Mouse (Mus musculus) lung, embryonic 15.5 days (tissue): ENCODE data around the gene Rnf40. TPM values are rescaled to one million over a fixed set of nuclear protein-coding genes. Genes with fewer than 3 reads are reported as not detected.

Experiments
- ATAC-seq: fragments of 200-750 bp; cut with Nextera tagmentation; 2 replicates; pipeline ENCODE4 v1.8.0; 2017; ENCODE audit warnings: moderate number of reproducible peaks, borderline replicate concordance; ENCODE audit not compliant: low FRiP score, low TSS enrichment; ENCODE audit errors: extremely low read depth
- H3K27ac ChIP-seq: fragments of 300-500 bp; sonication (generic); 2 replicates; pipeline ENCODE4 v1.5.1; 2015; ENCODE audit warnings: moderate library complexity, mild to moderate bottlenecking, inconsistent platforms
- H3K27me3 ChIP-seq: fragments of 300-500 bp; sonication (generic); 2 replicates; pipeline ENCODE4 v1.6.1; 2015; ENCODE audit warnings: inconsistent platforms
- H3K36me3 ChIP-seq: fragments of 300-500 bp; sonication (generic); 2 replicates; pipeline ENCODE4 v1.6.1; 2015; ENCODE audit warnings: inconsistent platforms
- H3K4me1 ChIP-seq: fragments of 300-500 bp; sonication (generic); 2 replicates; pipeline ENCODE4 v1.6.1; 2015; ENCODE audit warnings: inconsistent platforms
- H3K4me2 ChIP-seq: fragments of 300-500 bp; sonication (generic); 2 replicates; pipeline ENCODE4 v1.6.1; 2015; ENCODE audit warnings: inconsistent platforms, mild to moderate bottlenecking, moderate library complexity
- H3K4me3 ChIP-seq: fragments of 300-500 bp; sonication (generic); 2 replicates; pipeline ENCODE4 v1.5.1; 2015; ENCODE audit warnings: mild to moderate bottlenecking, inconsistent platforms
- H3K9ac ChIP-seq: fragments of 300-500 bp; sonication (generic); 2 replicates; pipeline ENCODE4 v1.6.1; 2015; ENCODE audit warnings: inconsistent platforms
- H3K9me3 ChIP-seq: fragments of 300-500 bp; sonication (generic); 2 replicates; pipeline ENCODE4 v1.6.1; 2016; ENCODE audit warnings: inconsistent platforms
- WGBS: fragments of 180-500 bp; shearing (Covaris S2); methylation state at CpG from one replicate; pipeline ENCODE4 v1.1.7; 2015; 5-methylcytosine and 5-hydroxymethylcytosine counted together
- polyA plus RNA-seq: library from polyadenylated mRNA; unstranded; fragments of >200 nt; fragmentation: Nextera tagmentation; extraction: Ambion mirVana; gene quantifications from 2 replicates; pipeline ENCODE4 v1.2.1, GENCODE M21; 2015

Gene Rnf40
- polyA plus RNA-seq, 1 experiment from 2014 or later = 49.0 TPM

GRCm38 (mm10) chr7:127583260-127583659 is 5.3 kb upstream of the Rnf40 start:
- peaks cover 57% of the 10 kb centered on the region for H3K36me3 ChIP-seq
- H3K27ac ChIP-seq = no peak overlapping the region
- 94% methylated on average over 6 of the region's 6 CpGs for WGBS
- H3K9me3 ChIP-seq = no peaks in the 10 kb centered on the region
- H3K4me2 ChIP-seq = no peak overlapping the region
- peaks cover 9% of the 10 kb centered on the region for H3K4me1 ChIP-seq
- no peak for ATAC-seq
- H3K4me3 ChIP-seq = no peak overlapping the region
- H3K27me3 ChIP-seq = no peaks in the 10 kb centered on the region
- H3K9ac ChIP-seq = no peak overlapping the region

- WGBS = 81% methylated on average over 7 of the region's 7 CpGs
- H3K4me1 ChIP-seq = peaks cover 17% of the 10 kb centered on the region
- H3K27ac ChIP-seq = no peak overlapping the region
- H3K27me3 ChIP-seq = no peaks in the 10 kb centered on the region
- no peak overlapping the region for H3K4me3 ChIP-seq
- H3K9ac ChIP-seq = no peak overlapping the region
- H3K36me3 ChIP-seq = peaks cover 47% of the 10 kb centered on the region
- ATAC-seq = no peak
- H3K4me2 ChIP-seq = no peak overlapping the region
- H3K9me3 ChIP-seq = no peaks in the 10 kb centered on the region
Observed at GRCm38 (mm10) chr7:127585031-127585430, 3.5 kb upstream of the Rnf40 start.

- no peak overlapping the region for H3K27ac ChIP-seq
- H3K4me1 ChIP-seq = peaks cover 17% of the 10 kb centered on the region
- H3K27me3 ChIP-seq = no peaks in the 10 kb centered on the region
- peaks cover 46% of the 10 kb centered on the region for H3K36me3 ChIP-seq
- H3K4me3 ChIP-seq = no peak overlapping the region
- no peak for ATAC-seq
- 81% methylated on average over 6 of the region's 6 CpGs for WGBS
- H3K9me3 ChIP-seq = no peaks in the 10 kb centered on the region
- no peak overlapping the region for H3K4me2 ChIP-seq
- no peak overlapping the region for H3K9ac ChIP-seq
Observed at GRCm38 (mm10) chr7:127586149-127586548, 2.4 kb upstream of the Rnf40 start.

- no peaks in the 10 kb centered on the region for H3K27me3 ChIP-seq
- peaks cover 17% of the 10 kb centered on the region for H3K4me1 ChIP-seq
- 41% methylated on average over 5 of the region's 5 CpGs for WGBS
- H3K27ac ChIP-seq = peak overlapping the region; percentile 72; the same call in 1 of the 2 replicates
- H3K4me2 ChIP-seq = peak overlapping the region; percentile 86
- H3K36me3 ChIP-seq = peaks cover 48% of the 10 kb centered on the region
- H3K9me3 ChIP-seq = no peaks in the 10 kb centered on the region
- ATAC-seq = no peak
- peak overlapping the region; percentile 65; the same call in 1 of the 2 replicates for H3K4me3 ChIP-seq
- no peak overlapping the region; the same call in 1 of the 2 replicates for H3K9ac ChIP-seq
Observed at GRCm38 (mm10) chr7:127587196-127587595, 1.4 kb upstream of the Rnf40 start.

- no peaks in the 10 kb centered on the region for H3K27me3 ChIP-seq
- peak overlapping the region; percentile 79 for H3K9ac ChIP-seq
- no peak for ATAC-seq
- peak overlapping the region; percentile 38; the same call in 1 of the 2 replicates for H3K27ac ChIP-seq
- 3% methylated on average over 29 of the region's 29 CpGs for WGBS
- peak overlapping the region; percentile 65 for H3K4me3 ChIP-seq
- H3K4me1 ChIP-seq = peaks cover 17% of the 10 kb centered on the region
- H3K36me3 ChIP-seq = peaks cover 48% of the 10 kb centered on the region
- H3K9me3 ChIP-seq = no peaks in the 10 kb centered on the region
- H3K4me2 ChIP-seq = peak overlapping the region; percentile 86
Observed at GRCm38 (mm10) chr7:127588901-127589300, 334 bp downstream of the Rnf40 start.

- no peak for ATAC-seq
- Histone ChIP-seq H3K9me3 (no peaks in the 10 kb centered on the region), H3K4me2 (peak overlapping the region; percentile 86), H3K4me1 (peaks cover 17% of the 10 kb centered on the region), H3K36me3 (peaks cover 50% of the 10 kb centered on the region), H3K27ac (no peak overlapping the region), H3K4me3 (peak overlapping the region; percentile 65), H3K27me3 (no peaks in the 10 kb centered on the region), H3K9ac (peak overlapping the region; percentile 79)
- WGBS = 91% methylated on average over 9 of the region's 9 CpGs
Observed at GRCm38 (mm10) chr7:127589637-127590036, 1.1 kb downstream of the Rnf40 start.

- Histone ChIP-seq H3K27ac (no peak overlapping the region), H3K9ac (no peak overlapping the region), H3K4me1 (peaks cover 17% of the 10 kb centered on the region), H3K9me3 (no peaks in the 10 kb centered on the region), H3K4me2 (no peak overlapping the region), H3K4me3 (no peak overlapping the region), H3K27me3 (no peaks in the 10 kb centered on the region), H3K36me3 (peaks cover 65% of the 10 kb centered on the region)
- 80% methylated on average over 10 of the region's 10 CpGs for WGBS
- ATAC-seq = no peak
Observed at GRCm38 (mm10) chr7:127591108-127591507, 2.5 kb downstream of the Rnf40 start.

- no peak overlapping the region for H3K4me3 ChIP-seq
- ATAC-seq = no peak
- H3K27me3 ChIP-seq = no peaks in the 10 kb centered on the region
- peaks cover 79% of the 10 kb centered on the region for H3K36me3 ChIP-seq
- no peaks in the 10 kb centered on the region for H3K9me3 ChIP-seq
- no peak overlapping the region for H3K9ac ChIP-seq
- no peak overlapping the region for H3K27ac ChIP-seq
- WGBS = 87% methylated on average over 14 of the region's 14 CpGs
- H3K4me2 ChIP-seq = no peak overlapping the region
- H3K4me1 ChIP-seq = peaks cover 10% of the 10 kb centered on the region
Observed at GRCm38 (mm10) chr7:127592575-127592974, 4.0 kb downstream of the Rnf40 start.

- Histone ChIP-seq H3K4me2 (no peak overlapping the region), H3K27me3 (no peaks in the 10 kb centered on the region), H3K4me1 (no peaks in the 10 kb centered on the region), H3K36me3 (peaks cover 99% of the 10 kb centered on the region), H3K4me3 (no peak overlapping the region), H3K9ac (no peak overlapping the region), H3K9me3 (no peaks in the 10 kb centered on the region), H3K27ac (no peak overlapping the region)
- WGBS = 94% methylated on average over 17 of the region's 17 CpGs
- ATAC-seq = no peak
Observed at GRCm38 (mm10) chr7:127596747-127597146, 8.2 kb downstream of the Rnf40 start.

GRCm38 (mm10) chr7:127600612-127601011 is 12.0 kb downstream of the Rnf40 start:
- 89% methylated on average over 7 of the region's 7 CpGs for WGBS
- ATAC-seq = no peak
- Histone ChIP-seq H3K36me3 (peaks cover 87% of the 10 kb centered on the region), H3K4me2 (no peak overlapping the region), H3K9ac (no peak overlapping the region), H3K27me3 (no peaks in the 10 kb centered on the region), H3K9me3 (no peaks in the 10 kb centered on the region), H3K27ac (no peak overlapping the region), H3K4me3 (no peak overlapping the region), H3K4me1 (no peaks in the 10 kb centered on the region)

GRCm38 (mm10) chr7:127601735-127602134 is 13.2 kb downstream of the Rnf40 start:
- no peak for ATAC-seq
- no peak overlapping the region for H3K9ac ChIP-seq
- no peak overlapping the region for H3K27ac ChIP-seq
- H3K27me3 ChIP-seq = no peaks in the 10 kb centered on the region
- 89% methylated on average over 4 of the region's 4 CpGs for WGBS
- no peaks in the 10 kb centered on the region for H3K4me1 ChIP-seq
- peaks cover 82% of the 10 kb centered on the region for H3K36me3 ChIP-seq
- H3K4me2 ChIP-seq = no peak overlapping the region
- H3K9me3 ChIP-seq = no peaks in the 10 kb centered on the region
- H3K4me3 ChIP-seq = no peak overlapping the region

- H3K27ac ChIP-seq = no peak overlapping the region
- no peaks in the 10 kb centered on the region for H3K27me3 ChIP-seq
- no peaks in the 10 kb centered on the region for H3K9me3 ChIP-seq
- H3K4me3 ChIP-seq = no peak overlapping the region
- H3K36me3 ChIP-seq = peaks cover 73% of the 10 kb centered on the region
- WGBS = 80% methylated on average over 2 of the region's 2 CpGs
- no peak overlapping the region for H3K9ac ChIP-seq
- H3K4me1 ChIP-seq = peaks cover 5% of the 10 kb centered on the region; the same call in 1 of the 2 replicates
- ATAC-seq = no peak
- no peak overlapping the region for H3K4me2 ChIP-seq
Observed at GRCm38 (mm10) chr7:127602903-127603302, 14.3 kb downstream of the Rnf40 start.

- Histone ChIP-seq H3K9ac (no peak overlapping the region), H3K9me3 (no peaks in the 10 kb centered on the region), H3K4me3 (no peak overlapping the region), H3K27ac (no peak overlapping the region), H3K4me2 (no peak overlapping the region), H3K4me1 (peaks cover 5% of the 10 kb centered on the region; the same call in 1 of the 2 replicates), H3K27me3 (no peaks in the 10 kb centered on the region), H3K36me3 (peaks cover 74% of the 10 kb centered on the region)
- ATAC-seq = no peak
- WGBS = 85% methylated on average over 10 of the region's 10 CpGs
Observed at GRCm38 (mm10) chr7:127604256-127604655, 15.7 kb downstream of the Rnf40 start.
